Mouse (Mus musculus): Measurements from ENCODE around the gene Banf2. TPM values are rescaled to one million over a fixed set of nuclear protein-coding genes. Genes with fewer than 3 reads are reported as not detected.
A peak's percentile ranks its signal among the peaks of the same experiment; 100 is the strongest.

The Banf2 gene
- polyA plus RNA-seq (2017; shearing (Covaris generic)): not detected

- ATAC-seq: no peak
Observed at GRCm38 (mm10) chr2:144032664-144033063, at the start of gene Banf2. Gene Banf2, plus strand, starts transcription at chr2:144033059.

GRCm38 (mm10) chr2:143983482-143983881 is 49.4 kb upstream of the Banf2 start:
- peak; percentile 67 for ATAC-seq

- ATAC-seq: no peak
Observed at GRCm38 (mm10) chr2:143987485-143987884, 45.4 kb upstream of the Banf2 start.

DNA sequence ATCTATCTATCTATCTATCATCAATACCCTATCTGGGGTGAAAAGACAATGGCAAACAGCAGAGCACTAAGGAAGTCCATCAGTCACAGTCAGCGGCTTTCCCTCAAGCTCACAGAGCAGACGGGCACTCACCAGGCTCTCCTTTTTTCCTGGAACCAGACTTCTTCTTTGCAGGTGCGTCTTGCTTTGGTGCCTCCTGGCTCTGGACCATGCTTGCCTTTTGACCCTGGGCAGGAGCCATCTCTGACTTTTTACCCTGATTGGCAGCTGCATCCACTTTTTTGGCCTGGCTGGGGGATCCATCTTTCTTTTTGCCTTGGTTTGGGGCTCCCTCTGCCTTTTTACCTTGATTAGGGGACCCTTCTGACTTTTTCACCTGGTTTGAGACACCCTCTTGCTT is 44.8 kb upstream of the Banf2 start:
- no peak for ATAC-seq

- no peak for ATAC-seq
Observed at GRCm38 (mm10) chr2:143990997-143991396, 41.9 kb upstream of the Banf2 start.

GRCm38 (mm10) chr2:143991964-143992672 is 40.7 kb upstream of the Banf2 start:
- ATAC-seq: peak; percentile 78

DNA sequence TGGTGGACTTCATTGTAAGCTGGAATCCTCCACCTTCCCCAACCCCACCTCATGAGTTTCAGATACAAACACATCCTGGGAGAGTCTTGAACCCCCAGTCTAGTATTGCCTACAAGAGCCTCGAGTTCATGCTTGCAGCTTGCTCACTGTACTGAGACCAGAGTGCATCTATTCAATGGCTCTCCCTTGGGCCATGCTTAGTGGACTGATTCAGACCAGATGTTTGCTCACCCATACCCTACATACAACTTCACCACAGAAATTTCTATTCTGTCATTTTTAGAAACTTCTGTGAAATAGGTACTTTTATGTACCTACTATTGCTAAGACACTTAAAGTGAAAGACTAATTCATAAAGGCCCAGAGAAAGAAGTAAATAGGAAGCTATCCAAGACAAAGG is 39.9 kb upstream of the Banf2 start:
- no peak for ATAC-seq

DNA sequence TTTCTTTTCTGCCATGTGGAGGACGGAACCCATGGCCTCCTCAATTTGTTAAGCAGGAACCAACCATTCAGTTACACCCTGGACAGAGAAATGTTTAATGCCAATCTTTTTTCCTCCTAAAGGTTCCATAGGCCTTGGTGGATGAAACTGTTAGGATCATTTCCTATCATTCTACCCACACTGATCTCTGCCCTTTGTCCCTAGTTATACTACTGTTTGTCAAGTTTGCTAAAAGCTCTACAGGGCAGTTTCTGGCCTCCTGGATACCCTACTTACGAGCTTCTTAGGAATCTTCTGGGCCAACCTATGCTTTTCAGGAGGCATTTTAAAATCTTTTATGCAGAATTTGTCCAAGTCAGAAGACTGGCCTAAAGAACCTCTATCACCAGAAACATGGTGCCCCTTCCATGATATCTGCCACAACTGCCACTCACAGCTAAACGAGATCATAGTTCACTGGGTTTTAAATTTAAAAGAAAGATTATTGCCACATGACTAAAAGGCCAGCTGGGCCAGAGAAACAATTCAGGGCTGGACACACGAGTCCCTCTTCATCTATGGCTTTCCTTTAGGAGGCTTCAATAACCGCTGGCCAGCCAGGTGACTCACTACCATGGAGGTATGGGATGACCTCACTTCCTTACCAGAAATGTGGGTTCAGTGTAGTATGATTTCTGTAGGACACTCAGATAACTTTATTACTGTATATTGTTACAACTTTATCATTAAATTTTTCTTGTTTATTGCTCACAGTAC is 30.5 kb upstream of the Banf2 start:
- ATAC-seq: no peak

DNA sequence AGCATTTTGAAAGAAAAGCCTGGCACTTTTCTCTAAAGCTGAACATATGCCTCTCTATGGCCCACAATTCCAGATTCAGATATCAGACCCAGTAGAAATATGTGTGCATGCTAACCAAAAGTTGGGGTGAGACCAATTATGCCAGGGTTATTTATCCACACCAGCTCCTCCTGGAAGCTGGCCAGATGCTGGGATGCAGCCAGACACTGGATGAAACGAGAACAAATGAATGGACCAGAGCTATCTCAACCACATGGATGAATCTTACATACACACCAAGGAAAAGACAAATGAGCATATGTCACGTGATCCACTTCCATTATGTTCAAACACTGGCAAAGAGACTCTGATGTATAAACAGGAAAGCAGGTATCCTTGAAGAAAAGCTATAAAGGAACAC is 29.3 kb upstream of the Banf2 start:
- ATAC-seq: no peak

- no peak for ATAC-seq
Observed at GRCm38 (mm10) chr2:144005166-144005955, 27.5 kb upstream of the Banf2 start.

DNA sequence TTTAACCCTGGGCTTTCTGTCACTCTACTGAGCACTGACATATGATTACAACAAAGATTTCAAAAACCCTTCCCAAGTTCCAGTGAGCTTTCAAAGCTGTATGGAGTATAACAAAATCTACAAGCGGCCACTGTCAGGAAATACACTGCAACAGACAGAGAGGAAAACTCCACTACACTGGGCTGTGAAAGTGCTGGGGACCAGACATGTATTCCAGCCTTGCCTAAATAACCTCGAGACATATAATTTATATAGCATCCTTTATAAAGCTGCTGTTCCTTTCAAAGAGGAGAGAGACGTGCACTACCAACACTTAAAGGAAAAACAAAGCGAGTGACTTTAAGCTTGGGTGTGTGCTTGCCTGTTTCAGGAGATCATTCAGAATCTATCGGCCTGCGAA is 26.2 kb upstream of the Banf2 start:
- no peak for ATAC-seq

- no peak for ATAC-seq
Observed at GRCm38 (mm10) chr2:144007211-144007610, 25.6 kb upstream of the Banf2 start.

- no peak for ATAC-seq
Observed at GRCm38 (mm10) chr2:144009081-144009480, 23.8 kb upstream of the Banf2 start.

- peak; percentile 5 for ATAC-seq
Observed at GRCm38 (mm10) chr2:144009551-144010281, 23.1 kb upstream of the Banf2 start.

GRCm38 (mm10) chr2:144010282-144011044 is 22.4 kb upstream of the Banf2 start:
- peak; percentile 30 for ATAC-seq

DNA sequence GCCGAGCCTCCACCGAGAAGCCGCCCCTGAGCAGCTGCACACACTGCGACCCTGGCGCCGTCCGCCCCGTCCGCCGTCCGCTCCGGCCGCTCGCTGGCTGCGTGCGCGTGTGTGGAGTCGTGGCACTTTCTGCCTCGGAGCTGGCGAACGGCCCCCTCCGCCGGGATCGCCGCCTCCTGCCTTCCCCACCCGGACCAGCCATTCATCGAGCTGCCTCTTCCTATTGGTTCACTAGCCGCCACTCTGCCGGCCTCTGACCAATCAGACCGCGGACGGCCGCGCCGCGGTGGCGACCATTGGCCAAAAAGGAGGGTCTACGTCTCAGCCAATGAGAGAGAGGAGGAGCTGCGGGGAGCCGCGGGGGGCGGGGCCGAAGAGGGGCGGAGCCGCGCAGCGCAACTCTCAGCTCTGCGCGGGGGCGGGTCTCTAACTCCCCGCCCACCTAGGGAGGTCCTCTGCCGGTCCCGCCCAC is 21.7 kb upstream of the Banf2 start, which contains the start of gene Rrbp1:
Gene Rrbp1, minus strand, starts transcription at position 184 of the 472 bp plus-strand sequence.
- peak; percentile 95 for ATAC-seq

GRCm38 (mm10) chr2:144014051-144014450 is 18.8 kb upstream of the Banf2 start:
- ATAC-seq: no peak

GRCm38 (mm10) chr2:144014481-144014880 is 18.4 kb upstream of the Banf2 start:
- no peak for ATAC-seq

GRCm38 (mm10) chr2:144015861-144016260 is 17.0 kb upstream of the Banf2 start:
- no peak for ATAC-seq

DNA sequence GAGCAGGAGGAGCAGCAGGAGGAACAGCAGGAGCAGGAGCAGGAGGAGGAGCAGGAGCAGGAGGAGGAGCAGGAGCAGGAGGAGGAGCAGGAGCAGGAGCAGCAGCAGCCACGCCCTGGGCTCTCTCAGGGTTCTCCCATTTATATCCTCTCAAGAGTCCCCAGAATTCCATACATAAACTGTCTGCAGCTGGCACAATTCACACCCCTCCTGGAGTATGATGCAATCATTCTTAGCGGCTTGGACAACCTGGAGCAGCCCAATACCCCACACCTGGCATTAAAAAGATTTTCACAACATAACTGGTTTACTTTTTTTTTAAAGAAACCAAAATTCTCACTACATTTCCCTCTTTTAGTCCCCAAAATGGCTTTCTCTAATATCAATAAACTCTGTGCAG is 12.9 kb upstream of the Banf2 start:
- no peak for ATAC-seq

- no peak for ATAC-seq
Observed at GRCm38 (mm10) chr2:144022441-144022840, 10.4 kb upstream of the Banf2 start.

GRCm38 (mm10) chr2:144025361-144025760 is 7.5 kb upstream of the Banf2 start:
- no peak for ATAC-seq

Data from inflammation-experienced regulatory T-cells, adult 6 months (primary cell).